Mouse (Mus musculus) spleen, adult 10 weeks (tissue): ENCODE measurements around the gene 4930486L24Rik. TPM values are rescaled to one million over a fixed set of nuclear protein-coding genes. Genes with fewer than 3 reads are reported as not detected.

Source experiments
- polyA plus RNA-seq: library from polyadenylated mRNA; stranded (reverse); fragments of 350-450 nt; fragmentation: Illumina TruSeq; extraction: RNeasy Lipid Tissue Mini Kit (QIAGEN cat#74804); gene quantifications from one replicate; pipeline ENCODE4 v1.2.3, GENCODE M21; 2015; ENCODE audit warnings: low replicate concordance; ENCODE audit not compliant: insufficient read depth

The 4930486L24Rik gene
- polyA plus RNA-seq, result 9.9 TPM

GRCm38 (mm10) chr13:60864281-60864680 is at the start of gene 4930486L24Rik:
TSS of gene 4930486L24Rik (minus strand) at chr13:60864475.

GRCm38 (mm10) chr13:60904780-60905179 is 40.5 kb upstream of the 4930486L24Rik start, which contains the start of gene Tpbpb:
TSS of gene Tpbpb (minus strand) at chr13:60904880.

GRCm38 (mm10) chr13:60897328-60897727 is 33.1 kb upstream of the 4930486L24Rik start, which contains the start of gene Ctla2b:
TSS of gene Ctla2b (minus strand) at chr13:60897447.

GRCm38 (mm10) chr13:60896794-60897193 is 32.5 kb upstream of the 4930486L24Rik start, which contains the start of gene Gm49392:
TSS of gene Gm49392 (minus strand) at chr13:60896894.

GRCm38 (mm10) chr13:60802749-60803148 is 61.5 kb downstream of the 4930486L24Rik start, which contains the start of gene Ctsll3:
TSS of gene Ctsll3 (minus strand) at chr13:60802849.

Other genes starting within 250 kb of the 4930486L24Rik start
- gene BC051665, start 78.1 kb downstream of the 4930486L24Rik start, polyA plus RNA-seq, result not detected
- gene Ctsll3, start 61.6 kb downstream of the 4930486L24Rik start, polyA plus RNA-seq, result not detected
- gene Gm49392, start 32.4 kb upstream of the 4930486L24Rik start, polyA plus RNA-seq, result not detected
- gene Ctla2b, start 33.0 kb upstream of the 4930486L24Rik start, polyA plus RNA-seq, result 24.1 TPM
- gene Tpbpb, start 40.4 kb upstream of the 4930486L24Rik start, polyA plus RNA-seq, result not detected
- gene Gm49393, start 71.1 kb upstream of the 4930486L24Rik start, polyA plus RNA-seq, result 4.1 TPM
- gene Gm49391, start 72.1 kb upstream of the 4930486L24Rik start, polyA plus RNA-seq, result 23.0 TPM
- gene Ctla2a, start 72.2 kb upstream of the 4930486L24Rik start, polyA plus RNA-seq, result 181 TPM
- gene Tpbpa, start 77.5 kb upstream of the 4930486L24Rik start, polyA plus RNA-seq, result not detected
- not detected for gene Ctsj, start 141.5 kb upstream of the 4930486L24Rik start, polyA plus RNA-seq
- gene Ctsq, start 176.2 kb upstream of the 4930486L24Rik start, polyA plus RNA-seq, result not detected